Mouse (Mus musculus): ENCODE measurements around the gene Gm340. TPM values are rescaled to one million over a fixed set of nuclear protein-coding genes. Genes with fewer than 3 reads are reported as not detected.

Gene Gm340
- polyA plus RNA-seq, 1 experiment, result 2.5 TPM

DNA sequence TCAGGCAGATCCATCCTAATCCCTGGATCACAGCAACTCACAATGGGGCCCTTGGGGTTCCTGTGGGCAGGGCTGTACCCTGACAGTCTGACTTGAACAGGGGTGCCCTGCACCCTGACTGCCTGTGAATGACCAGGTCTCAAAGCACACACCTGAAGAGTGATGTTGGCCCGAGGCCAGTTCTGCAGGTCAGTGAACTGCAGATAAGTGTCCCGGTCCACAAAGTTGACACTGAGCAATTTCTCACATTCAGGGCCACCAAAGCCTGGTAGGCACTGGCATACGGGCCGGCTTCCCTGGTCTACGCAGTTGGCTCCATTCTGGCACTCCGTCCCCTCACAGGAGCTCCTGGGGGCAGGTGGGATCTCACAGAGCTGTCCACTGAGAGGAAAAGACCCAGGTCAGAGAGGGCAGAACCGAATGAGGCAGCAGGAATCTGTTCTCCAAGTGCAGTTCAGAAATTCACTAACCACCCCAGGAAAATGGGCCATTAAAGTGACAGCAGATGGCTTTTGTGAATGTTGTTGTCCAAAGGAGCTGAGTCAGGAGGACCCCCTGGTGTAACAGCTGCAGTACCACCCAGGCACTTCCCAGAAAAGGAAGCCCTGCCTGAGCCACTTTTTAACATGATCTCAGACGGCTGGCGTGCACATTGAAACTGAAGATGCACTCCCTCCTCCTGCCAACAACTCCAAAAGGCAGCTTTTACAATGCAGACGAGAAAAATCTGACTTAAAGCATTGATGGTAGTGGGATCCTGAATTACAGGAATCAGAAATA, 24.2 kb downstream of the Gm340 start:
- H3K4me3 ChIP-seq (ENCODE audit: insufficient read depth, low read length), result no peak overlapping the region
- no peaks in the 10 kb centered on the region for H3K4me1 ChIP-seq (ENCODE audit: control insufficient read depth, insufficient read depth, low read length)
- H3K27ac ChIP-seq (ENCODE audit: insufficient read depth, low read length), result no peak overlapping the region
- TF ChIP-seq POLR2A (IDR thresholded peaks at IDR 0.05; ENCODE audit: extremely low read depth, insufficient read depth, low read length) (no peak), CTCF (IDR thresholded peaks at IDR 0.05; ENCODE audit: extremely low read depth, insufficient read depth, low read length) (no peak)

DNA sequence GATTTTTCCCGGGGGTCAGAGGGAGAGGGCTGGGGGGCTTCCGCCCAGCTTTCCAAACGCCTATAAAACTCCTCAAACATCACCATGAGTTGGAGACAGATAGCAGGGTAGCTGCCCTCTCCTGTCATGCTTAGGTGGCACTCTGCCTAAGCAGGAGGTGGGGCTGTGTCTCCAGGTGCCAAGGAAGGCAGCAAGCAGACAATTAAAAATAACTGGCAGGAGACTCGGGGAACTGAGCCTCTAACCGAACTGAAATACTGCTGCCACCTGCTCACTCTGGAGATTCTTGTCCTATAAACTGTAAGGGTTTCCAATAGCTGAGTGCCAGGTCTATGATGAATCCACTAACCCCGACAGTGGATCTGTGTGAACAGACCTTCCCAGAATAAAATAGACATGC, 29.5 kb downstream of the Gm340 start:
- TF ChIP-seq POLR2A (IDR thresholded peaks at IDR 0.05; ENCODE audit: extremely low read depth, insufficient read depth, low read length), result no peak
- TF ChIP-seq CTCF (IDR thresholded peaks at IDR 0.05; ENCODE audit: extremely low read depth, insufficient read depth, low read length), result no peak

DNA sequence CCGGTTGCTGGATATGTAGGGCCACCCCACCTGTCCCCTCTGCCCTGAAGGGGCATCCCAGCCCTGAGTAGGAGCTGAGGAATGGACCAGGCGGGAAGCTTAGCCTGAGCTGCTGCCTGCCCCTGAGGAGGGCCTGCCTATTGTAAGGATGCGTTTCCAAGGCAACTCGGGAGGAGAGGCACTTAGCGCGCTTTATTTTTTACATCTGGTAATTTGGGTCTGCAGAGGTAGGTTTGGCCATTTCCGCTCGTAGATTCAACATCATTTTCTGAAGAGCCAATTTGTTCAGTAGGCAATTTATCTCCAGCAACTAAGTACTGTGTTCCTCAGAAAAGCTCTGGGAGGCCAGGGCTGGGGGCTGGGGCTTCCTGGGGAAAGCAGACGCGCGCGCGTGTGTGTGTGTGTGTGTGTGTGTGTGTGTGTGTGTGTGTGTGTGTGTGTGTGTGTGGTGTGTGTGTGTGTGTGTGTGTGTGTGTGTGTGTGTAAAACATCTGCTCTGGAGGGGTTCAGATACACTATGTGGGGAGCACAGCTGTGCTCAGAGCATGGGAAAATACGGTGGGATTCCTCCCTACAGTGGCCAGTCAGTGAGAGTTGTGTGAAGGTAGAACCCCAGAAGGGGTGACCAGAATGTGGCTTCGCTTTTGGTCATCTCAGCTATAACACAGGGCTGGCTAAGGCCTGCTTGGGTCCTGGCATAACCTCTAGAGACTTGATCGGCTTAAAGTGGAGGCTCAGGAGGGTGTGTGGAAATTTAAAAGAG, 31.3 kb downstream of the Gm340 start:
- peaks cover 4% of the 10 kb centered on the region for H3K4me1 ChIP-seq (ENCODE audit: control insufficient read depth, insufficient read depth, low read length)
- TF ChIP-seq POLR2A (IDR thresholded peaks at IDR 0.05; ENCODE audit: extremely low read depth, insufficient read depth, low read length) (no peak), CTCF (IDR thresholded peaks at IDR 0.05; ENCODE audit: extremely low read depth, insufficient read depth, low read length) (no peak)
- H3K4me3 ChIP-seq (ENCODE audit: insufficient read depth, low read length), result no peak overlapping the region
- H3K27ac ChIP-seq (ENCODE audit: insufficient read depth, low read length), result no peak overlapping the region

More for the DNA sequence above, 29.5 kb downstream of the Gm340 start:
- no peak overlapping the region for H3K27ac ChIP-seq (ENCODE audit: insufficient read depth, low read length)
- H3K4me3 ChIP-seq (ENCODE audit: insufficient read depth, low read length), result no peak overlapping the region
- no peaks in the 10 kb centered on the region for H3K4me1 ChIP-seq (ENCODE audit: control insufficient read depth, insufficient read depth, low read length)

DNA sequence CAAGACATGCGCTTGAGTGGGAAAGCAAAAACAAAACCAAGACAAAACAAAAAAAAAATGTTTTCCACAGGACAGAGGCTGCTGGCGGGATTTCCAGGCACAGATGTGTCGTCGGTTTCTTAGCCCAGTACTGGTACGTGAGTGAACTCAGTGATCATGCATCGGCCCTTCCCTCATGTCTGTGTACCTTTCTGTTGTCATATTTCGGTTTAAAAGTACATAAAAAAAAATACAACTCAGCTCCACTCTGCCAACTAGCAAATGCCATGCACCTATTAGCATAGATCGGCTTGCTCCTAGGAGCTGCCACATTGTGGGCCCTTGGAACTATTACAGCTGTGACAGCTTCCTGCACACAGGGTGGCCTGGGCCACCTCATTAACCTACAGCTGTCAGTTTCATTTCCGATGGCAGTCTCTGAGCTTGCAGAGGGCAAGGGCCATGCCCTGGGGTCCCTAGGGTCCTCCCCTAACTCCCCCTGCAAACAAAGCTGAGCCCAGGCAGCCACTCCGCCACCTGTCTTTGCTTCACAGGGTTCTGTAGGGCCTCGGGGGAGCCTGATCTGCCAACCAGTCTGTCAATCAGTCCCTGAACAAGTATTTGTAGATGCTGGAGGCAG, 33.5 kb downstream of the Gm340 start:
- TF ChIP-seq CTCF (IDR thresholded peaks at IDR 0.05; ENCODE audit: extremely low read depth, insufficient read depth, low read length) (no peak), POLR2A (IDR thresholded peaks at IDR 0.05; ENCODE audit: extremely low read depth, insufficient read depth, low read length) (no peak)
- Histone ChIP-seq H3K4me3 (ENCODE audit: insufficient read depth, low read length) (no peak overlapping the region), H3K27ac (ENCODE audit: insufficient read depth, low read length) (no peak overlapping the region), H3K4me1 (ENCODE audit: control insufficient read depth, insufficient read depth, low read length) (peaks cover 4% of the 10 kb centered on the region)

DNA sequence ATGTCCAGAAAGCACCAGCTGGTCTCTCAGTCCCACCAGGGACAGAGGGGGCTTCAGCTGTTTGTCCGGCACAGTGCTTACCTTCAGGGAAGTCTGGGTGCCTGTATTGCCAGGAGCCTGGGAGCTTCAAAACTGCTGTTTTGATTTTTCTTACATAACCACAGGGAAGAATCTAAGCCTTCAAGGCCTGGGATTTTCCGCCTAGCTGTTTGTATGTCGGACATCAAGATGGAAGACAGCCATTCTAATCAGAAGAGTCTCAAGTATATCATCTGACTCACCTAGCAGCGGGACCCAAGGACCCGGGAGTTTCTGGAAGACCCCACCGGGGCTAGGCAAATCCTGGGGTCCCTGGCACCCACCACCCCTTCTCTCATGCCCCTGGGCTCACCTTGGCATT, 34.1 kb downstream of the Gm340 start:
- Histone ChIP-seq H3K4me3 (ENCODE audit: insufficient read depth, low read length) (no peak overlapping the region), H3K27ac (ENCODE audit: insufficient read depth, low read length) (no peak overlapping the region), H3K4me1 (ENCODE audit: control insufficient read depth, insufficient read depth, low read length) (peaks cover 4% of the 10 kb centered on the region)
- TF ChIP-seq CTCF (IDR thresholded peaks at IDR 0.05; ENCODE audit: extremely low read depth, insufficient read depth, low read length), result no peak
- no peak for TF ChIP-seq POLR2A (IDR thresholded peaks at IDR 0.05; ENCODE audit: extremely low read depth, insufficient read depth, low read length)

DNA sequence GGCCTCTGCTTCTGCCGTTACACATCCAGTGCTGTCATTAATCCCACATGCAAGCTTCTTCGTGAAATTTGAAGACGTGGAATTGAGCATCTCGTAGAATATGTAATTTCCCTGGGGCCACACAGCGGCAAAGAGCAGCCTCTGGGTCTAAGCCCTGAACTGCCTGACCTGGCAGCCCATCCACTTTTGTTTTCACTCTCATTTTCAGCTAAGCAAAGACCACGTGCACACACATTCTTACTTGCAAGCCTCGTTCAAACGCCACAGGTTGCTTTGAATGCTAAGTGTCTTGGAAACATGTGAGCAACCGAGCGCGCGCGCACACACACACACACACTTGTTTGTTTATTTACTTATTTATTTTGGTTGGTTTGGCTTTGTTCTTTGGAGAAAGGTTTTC, 34.9 kb downstream of the Gm340 start:
- Histone ChIP-seq H3K4me1 (ENCODE audit: control insufficient read depth, insufficient read depth, low read length) (peaks cover 4% of the 10 kb centered on the region), H3K4me3 (ENCODE audit: insufficient read depth, low read length) (no peak overlapping the region), H3K27ac (ENCODE audit: insufficient read depth, low read length) (no peak overlapping the region)
- TF ChIP-seq POLR2A (IDR thresholded peaks at IDR 0.05; ENCODE audit: extremely low read depth, insufficient read depth, low read length) (no peak), CTCF (IDR thresholded peaks at IDR 0.05; ENCODE audit: extremely low read depth, insufficient read depth, low read length) (no peak)

DNA sequence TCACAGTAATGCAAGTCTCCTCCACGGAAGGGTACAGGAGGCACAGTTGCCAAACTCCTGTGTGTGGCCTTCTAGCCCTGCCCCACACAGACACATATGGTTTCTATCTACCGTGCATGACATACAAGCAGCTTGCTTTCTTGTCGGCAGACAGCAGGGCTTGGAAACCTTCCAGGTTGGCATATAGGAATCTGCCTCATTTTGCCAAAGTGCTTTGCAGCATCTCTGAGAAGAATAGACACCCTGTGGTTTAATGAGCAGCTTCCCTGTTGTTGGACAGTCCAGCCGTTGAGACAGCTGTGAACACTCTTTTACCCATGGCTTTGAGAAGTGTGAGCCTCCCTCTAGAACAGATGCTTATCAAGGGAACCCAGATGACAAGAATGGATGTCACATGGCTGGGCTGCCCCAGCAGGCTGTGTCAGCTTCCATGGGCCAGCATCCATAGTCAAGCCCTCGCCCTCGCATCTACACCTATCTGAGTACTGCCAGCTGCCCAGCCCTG, 36.0 kb downstream of the Gm340 start:
- Histone ChIP-seq H3K4me1 (ENCODE audit: control insufficient read depth, insufficient read depth, low read length) (peaks cover 4% of the 10 kb centered on the region), H3K4me3 (ENCODE audit: insufficient read depth, low read length) (no peak overlapping the region), H3K27ac (ENCODE audit: insufficient read depth, low read length) (no peak overlapping the region)
- TF ChIP-seq CTCF (IDR thresholded peaks at IDR 0.05; ENCODE audit: extremely low read depth, insufficient read depth, low read length), result no peak
- no peak for TF ChIP-seq POLR2A (IDR thresholded peaks at IDR 0.05; ENCODE audit: extremely low read depth, insufficient read depth, low read length)

DNA sequence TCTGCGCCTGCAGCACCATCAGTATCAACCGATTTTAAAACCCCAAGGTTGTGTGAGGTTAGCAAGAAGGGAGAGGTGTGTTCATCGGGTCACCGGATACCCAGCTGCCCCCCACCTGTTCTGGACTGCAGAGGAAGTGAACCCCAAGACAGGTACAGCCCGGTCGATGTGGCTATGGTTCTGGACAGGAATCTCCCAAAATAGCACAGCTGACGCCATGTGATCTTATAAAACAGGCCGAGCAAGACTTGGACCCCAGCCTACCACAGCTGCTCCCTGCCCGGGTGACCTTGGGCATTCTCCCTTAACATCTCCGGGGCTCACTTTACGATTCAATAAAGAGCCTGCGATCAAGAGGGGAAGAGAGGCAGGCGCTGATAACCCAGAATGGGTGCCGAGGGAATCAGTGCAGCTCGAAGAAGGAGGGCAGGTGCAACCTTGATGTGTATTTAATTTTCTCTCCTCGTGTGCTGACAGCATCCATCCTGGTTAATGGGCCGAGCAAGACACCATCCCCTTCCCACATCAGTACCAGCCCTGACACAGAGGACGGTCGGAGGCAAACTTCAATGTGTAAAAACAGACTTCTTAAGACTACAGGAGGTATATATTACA, 36.7 kb downstream of the Gm340 start:
- peaks cover 4% of the 10 kb centered on the region for H3K4me1 ChIP-seq (ENCODE audit: control insufficient read depth, insufficient read depth, low read length)
- TF ChIP-seq POLR2A (IDR thresholded peaks at IDR 0.05; ENCODE audit: extremely low read depth, insufficient read depth, low read length) (no peak), CTCF (IDR thresholded peaks at IDR 0.05; ENCODE audit: extremely low read depth, insufficient read depth, low read length) (no peak)
- no peak overlapping the region for H3K4me3 ChIP-seq (ENCODE audit: insufficient read depth, low read length)
- H3K27ac ChIP-seq (ENCODE audit: insufficient read depth, low read length), result no peak overlapping the region

All from cortical plate, adult 2 months (tissue).